Comparison of ENCODE assay signal across 8 mouse cellular contexts in genomic region chr19:29820966-29821365, GRCm38 (mm10). TPM values are rescaled to one million over a fixed set of nuclear protein-coding genes. Genes with fewer than 3 reads are reported as not detected.
DNase-seq lines count a peak whose midpoint lies in the region; ATAC-seq and TF ChIP-seq lines count a peak whose summit lies in the region.

No protein-coding gene starts in this region.

- no peaks in the 10 kb centered on the region for H3K27me3 ChIP-seq in hindbrain, embryonic 16.5 days (replicated peaks; ENCODE audit: control insufficient read depth, insufficient read depth, low read length)
- H3K27me3 ChIP-seq in hindbrain, embryonic 10.5 days (ENCODE audit: insufficient read depth, poor library complexity, severe bottlenecking): no peaks in the 10 kb centered on the region
- no peaks in the 10 kb centered on the region for H3K27me3 ChIP-seq in spleen, adult 2 months (ENCODE audit: control insufficient read depth, insufficient read depth, low read length)

- TF ChIP-seq POLR2A in spleen, adult 2 months (IDR thresholded peaks at IDR 0.05; ENCODE audit: low read depth, low read length): no peak

- TF ChIP-seq CTCF in spleen, adult 2 months (IDR thresholded peaks at IDR 0.05; ENCODE audit: extremely low read depth, insufficient read depth, insufficient read length, insufficient replicate concordance): peak; percentile 23; the same call in 1 of the 2 replicates

- no peak overlapping the region for H3K9ac ChIP-seq in hindbrain, embryonic 16.5 days (ENCODE audit: low read depth, low read length)

- no peaks in the 10 kb centered on the region for H3K9me3 ChIP-seq in hindbrain, embryonic 16.5 days (ENCODE audit: control insufficient read depth, low read length)
- no peaks in the 10 kb centered on the region for H3K9me3 ChIP-seq in hindbrain, embryonic 10.5 days

- no peaks in the 10 kb centered on the region for H3K36me3 ChIP-seq in hindbrain, embryonic 16.5 days (ENCODE audit: control insufficient read depth, insufficient read depth, low read length)
- no peaks in the 10 kb centered on the region for H3K36me3 ChIP-seq in hindbrain, embryonic 10.5 days
- H3K36me3 ChIP-seq in spleen, adult 2 months (ENCODE audit: control insufficient read depth, insufficient read depth, low read length): no peaks in the 10 kb centered on the region

- no peak overlapping the region for H3K4me3 ChIP-seq in hindbrain, embryonic 16.5 days (ENCODE audit: low read length)
- no peak overlapping the region for H3K4me3 ChIP-seq in hindbrain, embryonic 10.5 days
- no peak overlapping the region for H3K4me3 ChIP-seq in spleen, adult 2 months (ENCODE audit: extremely low read depth, insufficient read depth, insufficient read length)

- H3K4me1 ChIP-seq in hindbrain, embryonic 16.5 days (ENCODE audit: control insufficient read depth, insufficient read depth, low read depth, low read length): no peaks in the 10 kb centered on the region
- peaks cover under 1% of the 10 kb centered on the region; the same call in 1 of the 2 replicates for H3K4me1 ChIP-seq in hindbrain, embryonic 10.5 days (replicated peaks)
- H3K4me1 ChIP-seq in spleen, adult 2 months (ENCODE audit: control insufficient read depth, insufficient read depth, insufficient read length): no peaks in the 10 kb centered on the region

- no peak overlapping the region for H3K27ac ChIP-seq in hindbrain, embryonic 16.5 days (ENCODE audit: low read depth, low read length)
- no peak overlapping the region for H3K27ac ChIP-seq in hindbrain, embryonic 10.5 days
- H3K27ac ChIP-seq in spleen, adult 2 months (ENCODE audit: insufficient read depth, low read length): no peak overlapping the region

- H3K4me2 ChIP-seq in hindbrain, embryonic 16.5 days (ENCODE audit: low read length): no peak overlapping the region

- no peak for DNase-seq in hindbrain, embryonic 10.5 days (ENCODE audit: low spot score)
- peak; percentile 28 to 61 for DNase-seq in spleen, adult 2 months (ENCODE audit: low read depth in 1 of 2, low spot score in 2 of 2)
- no peak for DNase-seq in spleen, adult 18-20 months
- DNase-seq in adipocyte (ENCODE audit: low spot score): peak; percentile 88
- DNase-seq in retina, postnatal 1 day: peak; percentile 78
- no peak for DNase-seq in c-Kit-positive CD71-positive TER-119-positive erythroid progenitor cells, embryonic 14.5 days (ENCODE audit: low spot score)

- peak; percentile 68; the same call in 1 of the 2 replicates for ATAC-seq in hindbrain, embryonic 16.5 days
- ATAC-seq in granulocyte monocyte progenitor cell, adult 5-6 weeks (replicated peaks; ENCODE audit: poor library complexity, severe bottlenecking): peak; percentile 68

RNA-seq across cellular contexts. Expression of gene Ranbp6, which starts 8.2 kb away (rescaled TPM):
- 44.9 and 48.7 TPM in 2 replicates for polyA plus RNA-seq in hindbrain, embryonic 16.5 days (2015; fragmentation: Nextera tagmentation; extraction: Ambion mirVana)
- polyA plus RNA-seq in hindbrain, embryonic 10.5 days (2016; fragmentation: Nextera tagmentation; extraction: Ambion mirVana): 24.7 and 26.1 TPM in 2 replicates
- polyA plus RNA-seq in spleen, adult 2 months (2012; rRNA removed): 1.4 and 1.7 TPM in 2 replicates
- 8.8 and 13.2 TPM in 2 replicates for total RNA-seq in granulocyte monocyte progenitor cell, adult 5-6 weeks (2014; fragmentation: Nextera tagmentation)
- 19.2 and 27.7 TPM in 2 replicates for total RNA-seq in granulocyte monocyte progenitor cell, adult 5-6 weeks (2017)

RNA-seq across cellular contexts. Expression of gene 9930021J03Rik, which starts 15.2 kb away (rescaled TPM):
- 5.2 and 5.6 TPM in 2 replicates for polyA plus RNA-seq in hindbrain, embryonic 16.5 days (2015; fragmentation: Nextera tagmentation; extraction: Ambion mirVana)
- polyA plus RNA-seq in hindbrain, embryonic 10.5 days (2016; fragmentation: Nextera tagmentation; extraction: Ambion mirVana): 4.0 and 4.1 TPM in 2 replicates
- polyA plus RNA-seq in spleen, adult 2 months (2012; rRNA removed): 2.6 and 3.1 TPM in 2 replicates
- total RNA-seq in granulocyte monocyte progenitor cell, adult 5-6 weeks (2014; fragmentation: Nextera tagmentation): 20.2 and 22.3 TPM in 2 replicates
- 9.6 and 13.0 TPM in 2 replicates for total RNA-seq in granulocyte monocyte progenitor cell, adult 5-6 weeks (2017)

Comparison
In these comparisons a context has a peak if more than half of its experiments do, and no peak if none do; other contexts are left out.
1. DNase-seq: peak in spleen, adult 2 months (2 of 2), adipocyte (single experiment) and retina, postnatal 1 day (single experiment); none in hindbrain, embryonic 10.5 days (single experiment), spleen, adult 18-20 months (0 of 2) and c-Kit-positive CD71-positive TER-119-positive erythroid progenitor cells, embryonic 14.5 days (single experiment).